Mouse (Mus musculus) cerebellum, adult 2 months (tissue): Measurements from ENCODE around the gene Tango6. TPM values are rescaled to one million over a fixed set of nuclear protein-coding genes. Genes with fewer than 3 reads are reported as not detected.

Experiments used
- DNase-seq, 2 experiments: peaks; one replicate each; pipeline ENCODE4 v3.0.0; 2021
- H3K27ac ChIP-seq: fragments of 200-500 bp; 2 replicates; pipeline ENCODE4 v1.5.1; 2012; ENCODE audit warnings: low read length, control low read depth, inconsistent platforms; ENCODE audit not compliant: insufficient read depth
- H3K27me3 ChIP-seq: fragments of 200-500 bp; 2 replicates; pipeline ENCODE4 v1.6.1; 2012; ENCODE audit warnings: inconsistent platforms, mild to moderate bottlenecking, low read length, moderate library complexity; ENCODE audit not compliant: control insufficient read depth, insufficient read depth
- H3K4me1 ChIP-seq: fragments of 200-500 bp; 2 replicates; pipeline ENCODE4 v1.6.1; 2011; ENCODE audit warnings: low read length; ENCODE audit not compliant: control insufficient read depth, insufficient read depth
- H3K4me3 ChIP-seq: fragments of 200-500 bp; replicated peaks from 2 replicates; pipeline ENCODE3; 2011; ENCODE audit warnings: mild to moderate bottlenecking, low read depth, low read length, control low read depth; ENCODE audit not compliant: insufficient read depth
- CTCF ChIP-seq: fragments of 200-500 bp; IDR thresholded peaks from 2 replicates; pipeline ENCODE4 v1.5.1; 2011; ENCODE audit warnings: low read depth, mild to moderate bottlenecking, control low read depth, low read length, moderate library complexity, borderline replicate concordance; ENCODE audit not compliant: insufficient read depth
- POLR2A ChIP-seq: fragments of 200-500 bp; IDR thresholded peaks from 2 replicates; pipeline ENCODE4 v1.6.1; 2011; ENCODE audit warnings: low read length, control low read depth, borderline replicate concordance; ENCODE audit not compliant: insufficient read depth
- WGBS: fragments of 180-500 bp; shearing (Covaris S2); methylation state at CpG from one replicate; pipeline ENCODE4 v1.1.7; 2018; 5-methylcytosine and 5-hydroxymethylcytosine counted together
- polyA plus RNA-seq: library from polyadenylated mRNA; depleted of rRNA; stranded (reverse); fragments of >200 nt; gene quantifications from 2 replicates; pipeline ENCODE4 v1.2.3, GENCODE M21; 2012

Tango6 gene
- polyA plus RNA-seq, 1 experiment, result 5.3 TPM

DNA sequence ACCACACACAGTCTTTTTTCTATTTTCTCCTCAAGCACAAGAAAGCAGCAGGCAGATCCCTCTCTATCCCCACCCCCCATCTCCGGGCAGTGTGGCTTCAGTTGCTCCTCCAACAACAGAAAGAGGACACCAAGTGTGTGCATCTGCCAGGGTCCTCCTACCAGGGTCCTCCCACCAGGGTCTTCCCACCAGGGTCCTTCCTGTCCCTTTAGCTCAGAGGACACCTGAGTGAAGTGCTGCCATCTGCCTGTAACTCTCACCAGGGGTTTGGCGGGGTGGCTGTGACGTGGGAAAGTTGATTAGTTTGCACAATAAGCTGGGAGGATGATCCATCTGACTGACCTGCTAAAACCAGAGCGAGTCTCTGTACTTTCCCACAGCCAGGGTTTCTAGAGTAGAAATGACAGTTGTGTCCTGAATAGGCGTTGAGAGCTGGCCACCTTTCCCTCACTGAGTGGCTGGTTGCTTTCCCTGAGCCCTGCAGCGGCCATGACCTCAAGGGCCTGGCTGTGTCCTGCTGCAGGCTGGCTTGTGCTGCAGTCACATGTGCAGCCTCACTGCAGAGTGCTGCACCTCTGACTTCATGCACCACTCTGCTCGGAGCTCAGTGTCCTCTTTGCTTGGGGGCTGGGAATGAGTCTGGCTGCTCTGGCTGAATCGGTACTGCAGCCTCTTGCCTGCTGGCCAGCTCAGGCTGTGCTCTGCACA, 171.8 kb downstream of the Tango6 start:
- no peaks in the 10 kb centered on the region for H3K4me1 ChIP-seq
- H3K27ac ChIP-seq, result no peak overlapping the region
- no peaks in the 10 kb centered on the region for H3K27me3 ChIP-seq
- WGBS, result 40% methylated on average over 8 of the region's 8 CpGs
- peak in 1 of 2 experiments; percentile 10 for DNase-seq
- no peak overlapping the region for H3K4me3 ChIP-seq
- TF ChIP-seq CTCF (no peak), POLR2A (no peak)

- no peaks in the 10 kb centered on the region for H3K27me3 ChIP-seq
- TF ChIP-seq CTCF (no peak), POLR2A (no peak)
- DNase-seq, result no peak
- H3K4me1 ChIP-seq, result no peaks in the 10 kb centered on the region
- no peak overlapping the region for H3K27ac ChIP-seq
- H3K4me3 ChIP-seq, result no peak overlapping the region
- WGBS, result 89% methylated on average over 3 of the region's 3 CpGs
Measured at GRCm38 (mm10) chr8:106855242-106855562, 172.3 kb downstream of the Tango6 start.

DNA sequence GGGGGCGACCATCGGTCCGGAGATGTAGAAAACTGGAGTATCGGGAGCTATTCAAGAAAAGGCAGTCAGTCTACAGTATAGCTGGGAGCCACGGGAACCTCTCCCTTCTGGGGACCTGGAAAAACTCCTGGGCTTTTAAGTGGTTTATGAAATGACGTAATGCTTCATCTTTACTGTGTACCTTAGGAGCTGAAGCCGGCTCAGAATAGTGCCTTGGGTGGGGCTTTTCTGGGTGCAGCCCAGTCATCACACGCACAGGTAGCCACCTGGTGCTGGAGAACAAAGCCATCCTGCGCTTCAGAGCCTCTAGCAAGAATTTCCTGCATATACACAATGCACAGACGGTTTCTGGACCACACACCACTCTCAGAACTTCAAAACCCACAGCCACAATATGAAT, 180.0 kb downstream of the Tango6 start:
- no peaks in the 10 kb centered on the region for H3K27me3 ChIP-seq
- no peak overlapping the region for H3K27ac ChIP-seq
- H3K4me1 ChIP-seq, result peaks cover 7% of the 10 kb centered on the region; the same call in 1 of the 2 replicates
- DNase-seq, result no peak
- 93% methylated on average over 10 of the region's 10 CpGs for WGBS
- no peak overlapping the region for H3K4me3 ChIP-seq
- no peak for TF ChIP-seq CTCF
- no peak for TF ChIP-seq POLR2A

DNA sequence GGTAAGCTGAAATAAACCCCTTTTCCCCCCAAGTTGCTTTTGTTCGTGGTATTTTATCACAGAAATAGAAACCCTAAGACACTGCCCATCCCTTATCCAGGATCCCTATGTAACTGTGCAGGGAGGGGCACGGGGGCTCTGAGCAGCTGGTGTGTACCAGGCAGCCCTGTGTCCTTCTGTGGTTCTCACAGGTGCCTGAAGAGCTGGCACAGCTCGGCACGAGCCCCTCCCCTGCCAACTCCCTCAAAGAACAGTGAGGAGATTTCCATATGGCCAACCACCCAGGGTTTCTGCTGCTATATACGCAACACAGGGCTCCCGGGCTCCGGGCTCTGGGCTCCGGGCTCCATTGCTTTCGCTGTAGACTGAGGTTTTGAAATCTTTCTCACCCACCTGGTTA, 182.5 kb downstream of the Tango6 start:
- WGBS, result 16% methylated on average over 9 of the region's 9 CpGs
- no peak for TF ChIP-seq POLR2A
- TF ChIP-seq CTCF, result no peak

GRCm38 (mm10) chr8:106870051-106870450, 187.2 kb downstream of the Tango6 start, which contains the start of gene Has3:
Has3 (plus strand) TSS chr8:106870242.
- 11% methylated on average over 18 of the region's 18 CpGs for WGBS
- no peak within 1 kb of the TSS for H3K27ac ChIP-seq
- TF ChIP-seq POLR2A, result no peak

More for the DNA sequence above, 182.5 kb downstream of the Tango6 start:
- H3K27ac ChIP-seq, result no peak overlapping the region
- peaks cover 7% of the 10 kb centered on the region; the same call in 1 of the 2 replicates for H3K4me1 ChIP-seq
- peak in 1 of 2 experiments; percentile 44 for DNase-seq
- no peak overlapping the region for H3K4me3 ChIP-seq
- no peaks in the 10 kb centered on the region for H3K27me3 ChIP-seq

GRCm38 (mm10) chr8:106870537-106871327, 187.9 kb downstream of the Tango6 start:
- H3K27ac ChIP-seq, result no peak overlapping the region
- under 1% methylated on average over 62 of the region's 63 CpGs for WGBS
- H3K4me1 ChIP-seq, result peaks cover 15% of the 10 kb centered on the region
- no peak for TF ChIP-seq CTCF
- peak; percentile 57 to 65 for DNase-seq
- H3K27me3 ChIP-seq, result no peaks in the 10 kb centered on the region
- peak overlapping the region; percentile 61 for H3K4me3 ChIP-seq

More at GRCm38 (mm10) chr8:106870051-106870450, 187.2 kb downstream of the Tango6 start, which contains the start of gene Has3:
- Histone ChIP-seq H3K27me3 (no peaks in the 10 kb centered on the region), H3K4me3 (peak within 1 kb of the TSS; percentile 61), H3K4me1 (peaks cover 19% of the 10 kb centered on the region)
- no peak for DNase-seq

- no peaks in the 10 kb centered on the region for H3K27me3 ChIP-seq
- no peak overlapping the region for H3K27ac ChIP-seq
- H3K4me3 ChIP-seq, result peak overlapping the region; percentile 61
- TF ChIP-seq CTCF, result no peak
- H3K4me1 ChIP-seq, result peaks cover 11% of the 10 kb centered on the region
- peak; percentile 30 to 31 for DNase-seq
- under 1% methylated on average over 15 of the region's 15 CpGs for WGBS
Measured at GRCm38 (mm10) chr8:106871328-106871926, 188.6 kb downstream of the Tango6 start.
